Mouse (Mus musculus) regulatory T cell (primary cell): ENCODE measurements around the gene Tns4.

Source experiments
- in situ Hi-C: fragments of 300-600 bp; cut with MboI, MseI; formaldehyde crosslinking; loops from one replicate; pipeline ENCODE4 v1.15.1; 2025; ENCODE audit warnings: high pct_unique_total_duplicates

The Tns4 gene

GRCm38 (mm10) chr11:99023094-99023493, 66.0 kb downstream of the Tns4 start:
- in situ Hi-C loops, result loop anchor here (5.0 kb wide), 1 partner anchor 124 kb away; no protein-coding TSS in a partner anchor

DNA sequence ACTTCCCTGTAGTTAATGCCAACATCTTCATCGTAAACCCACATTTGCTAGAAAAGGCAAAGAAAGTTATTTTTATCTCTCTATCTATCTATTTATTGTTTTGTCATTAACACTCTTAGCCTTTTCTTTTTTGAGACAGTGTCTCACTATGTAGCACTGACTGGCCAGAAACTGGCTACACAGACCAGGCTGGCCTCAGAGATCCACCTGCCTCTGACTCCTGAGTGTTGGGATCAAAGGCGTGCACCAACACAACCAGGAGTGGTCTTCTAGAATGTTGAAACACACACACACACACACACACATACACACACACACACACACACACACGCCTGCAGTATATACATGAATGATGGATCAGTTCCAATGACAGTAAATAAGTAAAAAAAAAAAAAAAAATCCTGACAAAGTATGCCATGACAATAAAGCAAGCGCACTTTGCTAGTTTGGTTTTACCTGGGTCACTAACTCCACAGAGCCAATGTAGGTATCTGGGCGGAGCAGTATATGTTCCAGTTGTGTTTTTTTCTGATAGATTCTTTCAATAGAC, 66.6 kb downstream of the Tns4 start:
- in situ Hi-C loops, result loop anchor here (5.0 kb wide), 1 partner anchor 125 kb away; no protein-coding TSS in a partner anchor

DNA sequence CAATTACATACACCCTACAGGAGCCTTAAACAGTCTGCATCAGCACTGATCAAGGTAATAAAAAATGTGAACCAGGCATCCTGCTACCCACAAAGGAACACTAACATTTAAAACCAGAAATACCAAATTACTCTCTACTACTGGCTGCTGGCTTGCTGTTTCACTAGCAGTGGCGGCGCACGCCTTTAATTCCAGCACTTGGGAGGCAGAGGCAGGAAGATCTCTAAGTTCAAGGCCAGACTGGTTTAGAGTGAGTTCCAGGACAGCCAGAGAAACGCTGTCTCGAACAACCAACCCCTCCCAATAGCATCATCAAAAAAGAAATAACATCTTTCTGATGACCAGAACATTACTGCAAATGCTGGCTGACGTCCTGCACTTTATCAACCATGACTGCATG, 69.3 kb downstream of the Tns4 start:
- in situ Hi-C loops, result loop anchor here (5.0 to 10.0 kb wide), 2 partner anchors 127 to 1495 kb away; no protein-coding TSS in a partner anchor
